Mouse (Mus musculus) spleen, adult 2 months (tissue): ENCODE measurements around the gene Zfp668.

Experiments
- CTCF ChIP-seq: fragments of 200-500 bp; IDR thresholded peaks from 2 replicates; pipeline ENCODE4 v1.5.1; 2011; ENCODE audit warnings: mild to moderate bottlenecking, inconsistent platforms; ENCODE audit not compliant: insufficient read depth, insufficient read length, insufficient replicate concordance; ENCODE audit errors: extremely low read depth
- POLR2A ChIP-seq: fragments of 200-500 bp; IDR thresholded peaks from 2 replicates; pipeline ENCODE4 v1.6.1; 2011; ENCODE audit warnings: low read depth, low read length, inconsistent platforms

DNA sequence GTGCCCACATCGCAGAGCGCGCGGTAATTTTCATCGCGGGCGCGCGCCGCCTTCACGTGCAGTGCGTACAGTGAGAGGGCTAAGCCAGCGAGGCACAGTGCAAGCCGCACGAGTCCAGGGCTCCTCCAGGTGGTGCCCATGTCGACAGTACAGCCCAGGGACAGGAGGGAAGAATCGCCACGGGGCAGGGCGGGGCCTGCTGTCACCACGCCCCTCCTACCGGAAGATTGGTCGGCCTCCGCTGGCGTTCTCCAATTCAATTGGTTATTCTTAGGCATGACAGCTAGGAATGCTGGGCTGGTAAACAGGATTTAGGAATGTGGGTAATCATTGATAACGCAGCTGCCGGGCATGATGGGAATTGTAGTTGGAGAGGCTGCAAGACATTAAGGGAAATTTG lies 18.8 kb upstream of the Zfp668 start, which contains the start of the genes Gm21974 and Vkorc1:
- TF ChIP-seq POLR2A (no peak), CTCF (0 out of 2 replicates have a peak, but pooled peaks have one; percentile 11)
